11 mouse cellular contexts compared by ENCODE assay signal in genomic region chr1:64809085-64809484, GRCm38 (mm10).
A peak's percentile ranks its signal among the peaks of the same experiment; 100 is the strongest.
DNase-seq lines count a peak whose midpoint lies in the region; ATAC-seq lines count a peak whose summit lies in the region.
"Had no signal": no experiment of that assay in that cellular context is flagged by ENCODE, and none has a peak within 500 bp of the region (broad histone marks: within the 10 kb centered on the region; RNA-seq: fewer than 3 reads in every experiment).

No protein-coding gene starts in this region.

- DNase-seq in forebrain, embryonic 11.5 days (ENCODE audit: low spot score): no peak
- peak; percentile 53 for DNase-seq in kidney, adult 9 months
- DNase-seq in lung, postnatal 14 days: peak; percentile 28
- DNase-seq in left cerebral cortex, adult 8-10 months (ENCODE audit: low spot score in 2 of 2): no peak
- DNase-seq in layer of hippocampus, adult 18-20 months (ENCODE audit: low spot score in 2 of 2): no peak
- DNase-seq: cerebellum, postnatal 10 days; gastrocnemius, postnatal 25 days had no signal

- WGBS in forebrain, embryonic 16.5 days: 11% methylated on average over 2 of the region's 2 CpGs
- WGBS in forebrain, embryonic 11.5 days: 53% methylated on average over 2 of the region's 2 CpGs
- WGBS in embryonic facial prominence, embryonic 13.5 days: 53% methylated on average over 2 of the region's 2 CpGs

- no peak overlapping the region for H3K4me2 ChIP-seq in forebrain, embryonic 16.5 days (ENCODE audit: low read length)
- H3K4me2 ChIP-seq in forebrain, embryonic 11.5 days (ENCODE audit: low read depth, low read length, severe bottlenecking): no peak overlapping the region
- no peak overlapping the region for H3K4me2 ChIP-seq in embryonic facial prominence, embryonic 13.5 days

- H3K4me3 ChIP-seq in forebrain, embryonic 16.5 days (replicated peaks; ENCODE audit: low read length): no peak overlapping the region
- no peak overlapping the region for H3K4me3 ChIP-seq in forebrain, embryonic 11.5 days (ENCODE audit: low read depth, low read length)
- no peak overlapping the region for H3K4me3 ChIP-seq in embryonic facial prominence, embryonic 13.5 days

- no peaks in the 10 kb centered on the region for H3K9me3 ChIP-seq in forebrain, embryonic 16.5 days (ENCODE audit: control insufficient read depth, low read length)
- no peaks in the 10 kb centered on the region for H3K9me3 ChIP-seq in forebrain, embryonic 11.5 days (ENCODE audit: control insufficient read depth, low read length)
- no peaks in the 10 kb centered on the region for H3K9me3 ChIP-seq in embryonic facial prominence, embryonic 13.5 days

- no peak overlapping the region for H3K9ac ChIP-seq in forebrain, embryonic 16.5 days (replicated peaks; ENCODE audit: low read depth, low read length)
- no peak overlapping the region for H3K9ac ChIP-seq in forebrain, embryonic 11.5 days (ENCODE audit: low read length)
- H3K9ac ChIP-seq in embryonic facial prominence, embryonic 13.5 days: no peak overlapping the region

- ATAC-seq in forebrain, embryonic 16.5 days: peak; percentile 54
- no peak for ATAC-seq in forebrain, embryonic 11.5 days (replicated peaks; ENCODE audit: low FRiP score)
- ATAC-seq in embryonic facial prominence, embryonic 13.5 days (ENCODE audit: insufficient number of reproducible peaks, insufficient read depth, low FRiP score, low TSS enrichment, low read depth): 0 out of 2 replicates have a peak, but pooled peaks have one; percentile 67
- no peak for ATAC-seq in frontal cortex, adult (ENCODE audit: low TSS enrichment)
- ATAC-seq: activated CD4-positive, CD25-positive, alpha-beta regulatory T cell, adult 4 months had no signal

- H3K27me3 ChIP-seq in forebrain, embryonic 16.5 days (replicated peaks; ENCODE audit: control insufficient read depth, insufficient read depth, low read length): no peaks in the 10 kb centered on the region
- 0 out of 2 replicates have a peak, but pooled peaks cover 4% of the 10 kb centered on the region for H3K27me3 ChIP-seq in forebrain, embryonic 11.5 days (ENCODE audit: control insufficient read depth, insufficient read depth, low read length)
- no peaks in the 10 kb centered on the region for H3K27me3 ChIP-seq in embryonic facial prominence, embryonic 13.5 days

- H3K27ac ChIP-seq in forebrain, embryonic 16.5 days (ENCODE audit: low read length): no peak overlapping the region
- H3K27ac ChIP-seq in forebrain, embryonic 11.5 days (ENCODE audit: low read depth, low read length): no peak overlapping the region
- no peak overlapping the region for H3K27ac ChIP-seq in embryonic facial prominence, embryonic 13.5 days

- H3K4me1 ChIP-seq in forebrain, embryonic 16.5 days (replicated peaks; ENCODE audit: control insufficient read depth, insufficient read depth, low read length): peaks cover 4% of the 10 kb centered on the region; the same call in 1 of the 2 replicates
- no peaks in the 10 kb centered on the region; the same call in 1 of the 2 replicates for H3K4me1 ChIP-seq in forebrain, embryonic 11.5 days (replicated peaks; ENCODE audit: control insufficient read depth, insufficient read depth, low read length)
- peaks cover 5% of the 10 kb centered on the region; the same call in 1 of the 2 replicates for H3K4me1 ChIP-seq in embryonic facial prominence, embryonic 13.5 days

- no peaks in the 10 kb centered on the region for H3K36me3 ChIP-seq in forebrain, embryonic 16.5 days (ENCODE audit: control insufficient read depth, insufficient read depth)
- no peaks in the 10 kb centered on the region for H3K36me3 ChIP-seq in forebrain, embryonic 11.5 days (ENCODE audit: control insufficient read depth, insufficient read depth, low read length)
- H3K36me3 ChIP-seq in embryonic facial prominence, embryonic 13.5 days: no peaks in the 10 kb centered on the region

Comparison
In these comparisons a context has a peak if more than half of its experiments do, and no peak if none do; other contexts are left out.
1. ATAC-seq: peak in forebrain, embryonic 16.5 days (single experiment) and embryonic facial prominence, embryonic 13.5 days (single experiment); none in forebrain, embryonic 11.5 days (single experiment) and frontal cortex, adult (single experiment).
2. DNase-seq: peak in kidney, adult 9 months (single experiment) and lung, postnatal 14 days (single experiment); none in forebrain, embryonic 11.5 days (single experiment), left cerebral cortex, adult 8-10 months (0 of 2) and layer of hippocampus, adult 18-20 months (0 of 2).